20 mouse cellular contexts compared by ENCODE assay signal in genomic region chr4:97816001-97816400, GRCm38 (mm10). TPM values are rescaled to one million over a fixed set of nuclear protein-coding genes. Genes with fewer than 3 reads are reported as not detected.
"Had no signal": no experiment of that assay in that cellular context is flagged by ENCODE, and none has a peak within 500 bp of the region (broad histone marks: within the 10 kb centered on the region; RNA-seq: fewer than 3 reads in every experiment).

No protein-coding gene starts in this region.

- H3K4me2 ChIP-seq: intestine, embryonic 15.5 days; lung, embryonic 15.5 days; midbrain, embryonic 13.5 days; neural tube, embryonic 13.5 days had no signal

- DNase-seq: kidney, adult 11 months; kidney, adult 8-10 months; kidney, postnatal 25 days; layer of hippocampus, adult 9-11 months; right cerebral cortex, postnatal 25 days; thymus, adult 18-20 months; thymus, postnatal 36 days had no signal

- H3K27ac ChIP-seq: intestine, embryonic 15.5 days; layer of hippocampus, adult 2 months; left cerebral cortex, adult 2 months; liver, embryonic 14.5 days; lung, embryonic 15.5 days; midbrain, embryonic 10.5 days; midbrain, embryonic 13.5 days; neural tube, embryonic 13.5 days had no signal

- ATAC-seq: intestine, embryonic 15.5 days; midbrain, embryonic 13.5 days; midbrain, embryonic 16.5 days had no signal

- H3K9me3 ChIP-seq: intestine, embryonic 15.5 days; lung, embryonic 15.5 days; megakaryocyte, embryonic 14.5 days; midbrain, embryonic 10.5 days; midbrain, embryonic 13.5 days; neural tube, embryonic 13.5 days had no signal

- H3K9ac ChIP-seq: intestine, embryonic 15.5 days; liver, embryonic 14.5 days; lung, embryonic 15.5 days; midbrain, embryonic 13.5 days; neural tube, embryonic 13.5 days had no signal

- H3K36me3 ChIP-seq: intestine, embryonic 15.5 days; lung, embryonic 15.5 days; midbrain, embryonic 10.5 days; midbrain, embryonic 13.5 days; neural tube, embryonic 13.5 days had no signal

- H3K4me3 ChIP-seq: intestine, embryonic 15.5 days; layer of hippocampus, adult 2 months; left cerebral cortex, adult 2 months; lung, embryonic 15.5 days; megakaryocyte, embryonic 14.5 days; midbrain, embryonic 10.5 days; midbrain, embryonic 13.5 days; myocyte; neural tube, embryonic 13.5 days had no signal

- H3K27me3 ChIP-seq: intestine, embryonic 15.5 days; lung, embryonic 15.5 days; neural tube, embryonic 13.5 days had no signal

- H3K4me1 ChIP-seq: intestine, embryonic 15.5 days; midbrain, embryonic 10.5 days had no signal

RNA-seq across cellular contexts. Expression of gene E130114P18Rik, which starts 38.1 kb away (rescaled TPM):
- polyA plus RNA-seq: large intestine, adult 2 months; liver, embryonic 14.5 days; myocyte; spleen, adult 2 months had no signal
